ENCODE assay signal across 11 mouse cellular contexts in the genomic region with DNA sequence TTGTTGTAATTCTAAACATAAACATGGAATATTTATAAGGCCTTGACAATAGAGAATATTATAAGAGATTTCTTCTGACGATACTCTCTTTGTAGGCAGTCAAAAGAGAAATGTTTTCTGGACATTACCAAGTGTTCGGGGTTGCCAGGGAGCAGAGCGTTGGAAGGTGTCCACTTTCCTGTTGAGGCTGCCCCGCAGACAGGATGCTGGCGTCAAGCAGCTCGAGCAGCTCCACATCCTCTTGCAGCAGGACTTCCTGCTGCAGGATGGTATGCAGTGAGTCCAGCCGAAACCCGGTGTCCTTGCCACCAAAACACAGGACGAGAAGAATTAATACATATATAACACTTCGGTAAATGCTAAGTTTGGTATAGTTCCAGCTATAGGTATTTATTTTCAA. TPM values are rescaled to one million over a fixed set of nuclear protein-coding genes. Genes with fewer than 3 reads are reported as not detected.
DNase-seq lines count a peak whose midpoint lies in the region; ATAC-seq and TF ChIP-seq lines count a peak whose summit lies in the region.
"Had no signal": no experiment of that assay in that cellular context is flagged by ENCODE, and none has a peak within 500 bp of the region (broad histone marks: within the 10 kb centered on the region; RNA-seq: fewer than 3 reads in every experiment).

No protein-coding gene starts in this region.

- no peak overlapping the region for H3K4me3 ChIP-seq in kidney, embryonic 14.5 days (ENCODE audit: low read length)
- no peak overlapping the region for H3K4me3 ChIP-seq in kidney, postnatal 0 days (replicated peaks; ENCODE audit: low read depth, low read length)
- H3K4me3 ChIP-seq: erythroblast, embryonic 14.5 days; limb, embryonic 13.5 days; myocyte had no signal

- 84% methylated on average over 10 of the region's 10 CpGs for WGBS in kidney, embryonic 14.5 days
- 79% methylated on average over 10 of the region's 10 CpGs for WGBS in kidney, postnatal 0 days

- H3K4me2 ChIP-seq in kidney, embryonic 14.5 days (replicated peaks; ENCODE audit: low read depth, low read length), result no peak overlapping the region
- H3K4me2 ChIP-seq in kidney, postnatal 0 days (ENCODE audit: low read length), result no peak overlapping the region
- H3K4me2 ChIP-seq: limb, embryonic 13.5 days had no signal

- H3K4me1 ChIP-seq in kidney, embryonic 14.5 days (ENCODE audit: control insufficient read depth, insufficient read depth, low read length), result no peaks in the 10 kb centered on the region
- H3K4me1 ChIP-seq in kidney, postnatal 0 days (replicated peaks; ENCODE audit: insufficient read depth, low read length), result no peaks in the 10 kb centered on the region
- H3K4me1 ChIP-seq: limb, embryonic 13.5 days had no signal

- no peak overlapping the region for H3K27ac ChIP-seq in kidney, embryonic 14.5 days (ENCODE audit: low read depth, low read length)
- no peak overlapping the region for H3K27ac ChIP-seq in kidney, postnatal 0 days
- H3K27ac ChIP-seq: limb, embryonic 13.5 days had no signal

- H3K9ac ChIP-seq in kidney, embryonic 14.5 days (ENCODE audit: low read depth, low read length), result no peak overlapping the region
- H3K9ac ChIP-seq in kidney, postnatal 0 days (ENCODE audit: low read depth, low read length), result no peak overlapping the region
- H3K9ac ChIP-seq: limb, embryonic 13.5 days had no signal

- H3K27me3 ChIP-seq in kidney, embryonic 14.5 days (ENCODE audit: control insufficient read depth, insufficient read depth, low read length), result no peaks in the 10 kb centered on the region
- no peaks in the 10 kb centered on the region for H3K27me3 ChIP-seq in kidney, postnatal 0 days (ENCODE audit: insufficient read depth, low read length)
- H3K27me3 ChIP-seq: limb, embryonic 13.5 days had no signal

- no peak for ATAC-seq in kidney, embryonic 14.5 days (ENCODE audit: low FRiP score, low TSS enrichment)
- no peak for ATAC-seq in kidney, postnatal 0 days (replicated peaks; ENCODE audit: low FRiP score, low read depth)

- no peak for TF ChIP-seq CTCF in kidney, postnatal 0 days (IDR thresholded peaks at IDR 0.05; ENCODE audit: low read depth)

- peaks cover 4% of the 10 kb centered on the region; the same call in 1 of the 2 replicates for H3K9me3 ChIP-seq in kidney, embryonic 14.5 days (ENCODE audit: control insufficient read depth, low read length)
- H3K9me3 ChIP-seq in kidney, postnatal 0 days (replicated peaks; ENCODE audit: low read length), result no peaks in the 10 kb centered on the region

- H3K36me3 ChIP-seq in kidney, embryonic 14.5 days (ENCODE audit: control insufficient read depth, insufficient read depth, low read length), result peaks cover 63% of the 10 kb centered on the region
- H3K36me3 ChIP-seq in kidney, postnatal 0 days (ENCODE audit: insufficient read depth, low read length), result peaks cover 37% of the 10 kb centered on the region

- DNase-seq in adrenal gland, adult (ENCODE audit: inconsistent age in 2 of 2, low spot score in 1 of 2), result peak; percentile 33 to 54
- DNase-seq in adrenal gland, postnatal 4 days (ENCODE audit: low spot score in 2 of 2), result no peak
- peak; percentile 24 to 33 for DNase-seq in kidney, adult 8-10 months
- DNase-seq in kidney, postnatal 0 days (ENCODE audit: low spot score), result peak; percentile 28
- peak; percentile 42 to 79 for DNase-seq in lung, postnatal 4 days
- no peak for DNase-seq in spleen, postnatal 10 days (ENCODE audit: low spot score in 2 of 2)
- DNase-seq in right cerebral cortex, postnatal 14 days, result no peak

RNA-seq across cellular contexts. Expression of a gene that starts 35.4 kb away (rescaled TPM):
- total RNA-seq in adrenal gland, postnatal 4 days (2021), result 10 to 100 TPM; 29.0 to 34.7 TPM
- 19.8 and 23.8 TPM in 2 replicates for polyA plus RNA-seq in kidney, embryonic 14.5 days (2014; fragmentation: Nextera tagmentation; extraction: Ambion mirVana)
- polyA plus RNA-seq in kidney, postnatal 0 days (2015; fragmentation: Nextera tagmentation; extraction: Ambion mirVana), result 20.8 and 22.0 TPM in 2 replicates

RNA-seq across cellular contexts. Expression of a gene that starts 35.6 kb away (rescaled TPM):
- 1 to 10 TPM; 5.8 TPM for total RNA-seq in adrenal gland, postnatal 4 days (2021)
- 3.0 and 4.3 TPM in 2 replicates for polyA plus RNA-seq in kidney, embryonic 14.5 days (2014; fragmentation: Nextera tagmentation; extraction: Ambion mirVana)
- 2.3 TPM in 2 replicates for polyA plus RNA-seq in kidney, postnatal 0 days (2015; fragmentation: Nextera tagmentation; extraction: Ambion mirVana)

Comparison
In these comparisons a context has a peak if more than half of its experiments do, and no peak if none do; other contexts are left out.
1. DNase-seq: peak in adrenal gland, adult (2 of 2), kidney, adult 8-10 months (2 of 2), kidney, postnatal 0 days (single experiment) and lung, postnatal 4 days (2 of 2); none in adrenal gland, postnatal 4 days (0 of 2), spleen, postnatal 10 days (0 of 2) and right cerebral cortex, postnatal 14 days (single experiment).